Mouse (Mus musculus) adrenal gland, adult 8-10 months (tissue): ENCODE measurements around the gene Mospd2. TPM values are rescaled to one million over a fixed set of nuclear protein-coding genes. Genes with fewer than 3 reads are reported as not detected.

ENCODE experiments used
- DNase-seq: peaks from one replicate; pipeline ENCODE4 v3.0.0; 2022
- total RNA-seq, 4 experiments: library from RNA; stranded (reverse); gene quantifications; 2 replicates each; pipeline ENCODE4 v1.2.4; 2022

Gene Mospd2
- total RNA-seq: 10 to 100 TPM; 26.1 to 38.0 (median 30.6) TPM

- peak; percentile 91 for DNase-seq
These were observed at the start of gene Mospd2, which contains the start of gene Fancb for GRCm38 (mm10) chrX:164980193-164980775. Mospd2 (minus strand) TSS chrX:164980375. Fancb (plus strand) TSS chrX:164980592.

- no peak for DNase-seq
These were observed 24.7 kb upstream of the Mospd2 start, which contains the start of gene Gm17604 for GRCm38 (mm10) chrX:165004779-165005324. Gm17604 (minus strand) TSS chrX:165004829.

GRCm38 (mm10) chrX:165003141-165003540, 23.0 kb upstream of the Mospd2 start:
- DNase-seq: no peak

GRCm38 (mm10) chrX:164978866-164979265, 1.3 kb downstream of the Mospd2 start:
- no peak for DNase-seq

- DNase-seq: no peak
These were observed 9.0 kb downstream of the Mospd2 start for GRCm38 (mm10) chrX:164971206-164971605.

GRCm38 (mm10) chrX:164965750-164966448, 14.3 kb downstream of the Mospd2 start:
- DNase-seq: no peak

- DNase-seq: no peak
These were observed 27.4 kb downstream of the Mospd2 start for GRCm38 (mm10) chrX:164952601-164953375.

- DNase-seq: no peak
These were observed 28.2 kb downstream of the Mospd2 start for GRCm38 (mm10) chrX:164951858-164952576.

- DNase-seq: no peak
These were observed 38.6 kb downstream of the Mospd2 start for GRCm38 (mm10) chrX:164941540-164941939.

GRCm38 (mm10) chrX:164912993-164913392, 67.2 kb downstream of the Mospd2 start:
- DNase-seq: no peak

- no peak for DNase-seq
These were observed 68.0 kb downstream of the Mospd2 start for GRCm38 (mm10) chrX:164912186-164912585.

GRCm38 (mm10) chrX:164901847-164902246, 78.3 kb downstream of the Mospd2 start:
- no peak for DNase-seq

GRCm38 (mm10) chrX:164899805-164900204, 80.4 kb downstream of the Mospd2 start:
- peak; percentile 13 for DNase-seq

- no peak for DNase-seq
These were observed 93.9 kb downstream of the Mospd2 start for GRCm38 (mm10) chrX:164886260-164886659.

Other genes starting within 250 kb of the Mospd2 start
- gene Fancb, start 217 bp upstream of the Mospd2 start, total RNA-seq: 1 to 10 TPM in 3 of 4 experiments, under 1 TPM in 1; 0.83 to 1.7 (median 1.4) TPM
- not detected for gene Gm17604, start 24.5 kb upstream of the Mospd2 start, total RNA-seq